Mouse (Mus musculus): ENCODE measurements around the gene Lix1. TPM values are rescaled to one million over a fixed set of nuclear protein-coding genes. Genes with fewer than 3 reads are reported as not detected.

Lix1 gene
- under 1 TPM in 1 of 2 experiments, not detected in 1; 0.29 TPM for total RNA-seq (2023)

DNA sequence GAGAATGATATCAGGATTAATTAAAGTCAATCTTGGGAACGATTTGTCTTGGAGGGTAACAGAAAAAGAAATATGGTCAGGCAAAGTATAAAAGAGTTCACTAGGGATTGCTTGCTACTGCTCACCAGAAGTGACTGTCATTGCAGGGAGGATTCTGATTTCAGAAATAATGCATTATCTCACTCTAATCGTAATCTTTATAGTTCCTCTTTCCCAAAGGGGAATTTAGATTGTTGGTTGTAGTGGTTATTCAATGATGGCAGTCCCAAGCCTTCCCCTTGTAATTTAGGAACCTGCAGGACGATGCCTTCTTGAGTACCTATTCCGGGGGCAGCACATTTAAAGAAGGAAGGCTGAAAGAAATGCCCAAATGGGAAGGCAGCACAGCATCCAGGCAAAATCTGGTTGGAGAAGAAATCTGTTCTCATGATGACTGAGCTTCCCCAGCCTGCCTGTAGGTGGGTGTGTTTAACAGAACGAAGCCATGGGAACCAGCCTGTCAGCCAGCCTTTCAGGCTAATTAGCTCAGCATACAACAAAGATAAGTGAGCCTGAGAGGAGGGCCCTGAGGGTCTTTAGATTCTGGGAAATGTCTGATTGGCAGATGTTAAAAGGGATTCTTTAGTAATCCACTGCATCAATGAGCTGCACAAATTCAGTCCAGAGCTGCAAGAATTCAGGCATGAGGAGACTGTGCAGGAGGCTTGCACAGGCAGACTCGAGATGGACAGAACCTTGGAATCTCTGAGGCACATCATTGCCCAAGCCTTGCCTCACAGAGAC, at the start of gene Lix1:
TSS of gene Lix1 (plus strand) at position 451 of the 783 bp plus-strand sequence.

DNA sequence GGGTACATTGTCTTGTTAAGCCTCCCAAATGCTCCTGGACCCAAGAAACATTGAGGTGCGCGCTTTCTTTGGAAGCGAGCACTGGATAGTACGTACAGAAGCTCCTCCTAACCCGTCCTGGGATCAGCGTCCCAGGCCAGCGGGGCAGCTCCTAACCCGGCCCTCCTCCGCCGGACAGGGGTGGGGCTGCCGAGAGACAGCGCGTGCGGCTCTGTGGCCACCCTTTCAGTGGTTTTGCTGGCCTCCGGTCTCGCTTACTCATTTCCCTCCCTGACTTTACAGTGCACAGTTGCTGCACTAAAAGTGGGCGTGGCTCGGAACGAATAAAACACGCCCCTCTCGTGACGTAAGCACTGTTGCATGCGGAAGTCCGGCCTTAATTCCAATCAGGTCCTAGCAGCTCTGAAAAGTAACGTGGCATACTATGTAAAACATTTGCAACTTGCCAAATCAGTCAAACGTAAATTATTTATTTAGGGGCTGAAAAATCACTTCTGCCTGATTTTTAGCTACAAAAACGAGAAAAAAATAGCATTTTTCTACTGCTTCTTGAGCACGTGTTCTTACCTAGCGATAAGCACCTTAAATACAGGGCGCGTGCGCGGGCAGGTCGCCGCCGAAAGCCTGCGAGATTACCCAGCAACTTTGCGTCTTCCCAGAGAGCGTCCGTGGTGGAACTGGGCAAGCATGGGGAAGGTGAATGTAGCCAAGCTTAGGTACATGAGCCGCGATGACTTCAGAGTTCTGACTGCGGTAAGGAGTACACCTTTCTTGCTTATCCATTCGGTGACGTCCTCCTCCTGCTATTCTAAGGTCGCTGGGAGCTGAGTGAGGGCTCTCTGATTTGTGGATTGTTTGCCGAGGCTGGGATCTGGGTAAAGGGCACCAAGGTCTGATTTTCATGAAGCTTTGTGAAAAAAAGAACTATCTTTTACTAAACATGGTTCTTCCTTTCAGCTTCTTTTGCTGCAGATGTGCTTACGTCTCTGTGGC, 28.3 kb upstream of the Lix1 start, which contains the start of gene Riok2:
TSS of gene Riok2 (plus strand) at position 392 of the 993 bp plus-strand sequence.

Other genes with a start within 250 kb of the Lix1 start
- 10 to 100 TPM; 19.2 to 25.8 TPM for gene Riok2, start 28.4 kb upstream of the Lix1 start, total RNA-seq (2023)
- 100 to 1,000 TPM; 158 to 176 TPM for gene Lnpep, start 222.4 kb downstream of the Lix1 start, total RNA-seq (2023)

All from B cell, adult 67 days (primary cell).